Mouse (Mus musculus) intestine, embryonic 15.5 days (tissue): ENCODE measurements around the gene Arfgef3. TPM values are rescaled to one million over a fixed set of nuclear protein-coding genes. Genes with fewer than 3 reads are reported as not detected.

Experiments used
- ATAC-seq: fragments of 200-750 bp; cut with Nextera tagmentation; 2 replicates; pipeline ENCODE4 v1.8.0; 2017; ENCODE audit warnings: moderate TSS enrichment, moderate library complexity
- H3K27ac ChIP-seq: fragments of 300-500 bp; sonication (generic); 2 replicates; pipeline ENCODE4 v1.5.1; 2015; ENCODE audit warnings: mild to moderate bottlenecking, inconsistent platforms
- H3K27me3 ChIP-seq: fragments of 300-500 bp; sonication (generic); replicated peaks from 2 replicates; pipeline ENCODE4 v1.6.1; 2015; ENCODE audit warnings: inconsistent platforms
- H3K36me3 ChIP-seq: fragments of 300-500 bp; sonication (generic); 2 replicates; pipeline ENCODE4 v1.6.1; 2015; ENCODE audit warnings: inconsistent platforms
- H3K4me1 ChIP-seq: fragments of 300-500 bp; sonication (generic); replicated peaks from 2 replicates; pipeline ENCODE4 v1.6.1; 2015; ENCODE audit warnings: inconsistent platforms
- H3K4me2 ChIP-seq: fragments of 300-500 bp; sonication (generic); replicated peaks from 2 replicates; pipeline ENCODE4 v1.6.1; 2015; ENCODE audit warnings: mild to moderate bottlenecking, inconsistent platforms
- H3K4me3 ChIP-seq: fragments of 300-500 bp; sonication (generic); replicated peaks from 2 replicates; pipeline ENCODE4 v1.5.1; 2015; ENCODE audit warnings: inconsistent platforms
- H3K9ac ChIP-seq: fragments of 300-500 bp; sonication (generic); 2 replicates; pipeline ENCODE4 v1.6.1; 2015; ENCODE audit warnings: inconsistent platforms
- H3K9me3 ChIP-seq: fragments of 300-500 bp; sonication (generic); 2 replicates; pipeline ENCODE4 v1.6.1; 2016; ENCODE audit warnings: inconsistent platforms
- WGBS: fragments of 180-500 bp; shearing (Covaris S2); methylation state at CpG from one replicate; pipeline ENCODE4 v1.1.7; 2015; 5-methylcytosine and 5-hydroxymethylcytosine counted together
- polyA plus RNA-seq: library from polyadenylated mRNA; unstranded; fragments of >200 nt; fragmentation: Nextera tagmentation; extraction: Ambion mirVana; gene quantifications from 2 replicates; pipeline ENCODE4 v1.2.1, GENCODE M21; 2015

The Arfgef3 gene
- polyA plus RNA-seq, 1 experiment from 2014 or later = 2.2 TPM

DNA sequence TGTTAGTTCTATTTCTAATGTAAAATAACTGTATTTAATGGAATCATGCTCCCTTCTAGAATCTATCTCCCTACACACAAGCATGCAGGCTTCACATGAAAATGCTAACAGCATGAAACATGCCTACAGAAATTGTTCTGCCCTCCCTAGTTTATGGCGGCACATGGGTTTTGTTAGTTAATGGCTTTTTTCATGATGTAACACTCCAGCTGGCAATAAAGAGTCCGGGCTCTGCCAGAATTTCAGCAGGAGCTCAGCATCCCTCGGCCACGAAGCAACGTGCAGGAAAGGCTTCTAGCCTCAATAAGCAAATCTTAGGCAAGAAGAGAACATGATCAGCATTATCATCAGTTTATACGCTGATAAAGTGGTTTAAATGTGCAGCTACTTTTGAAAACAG is 32.8 kb downstream of the Arfgef3 start:
- ATAC-seq = no peak
- no peaks in the 10 kb centered on the region for H3K36me3 ChIP-seq
- H3K9me3 ChIP-seq = no peaks in the 10 kb centered on the region
- H3K27ac ChIP-seq = no peak overlapping the region
- 66% methylated on average over 6 of the region's 6 CpGs for WGBS
- H3K4me3 ChIP-seq = no peak overlapping the region
- H3K27me3 ChIP-seq = no peaks in the 10 kb centered on the region
- H3K4me2 ChIP-seq = no peak overlapping the region
- H3K9ac ChIP-seq = no peak overlapping the region
- H3K4me1 ChIP-seq = no peaks in the 10 kb centered on the region

DNA sequence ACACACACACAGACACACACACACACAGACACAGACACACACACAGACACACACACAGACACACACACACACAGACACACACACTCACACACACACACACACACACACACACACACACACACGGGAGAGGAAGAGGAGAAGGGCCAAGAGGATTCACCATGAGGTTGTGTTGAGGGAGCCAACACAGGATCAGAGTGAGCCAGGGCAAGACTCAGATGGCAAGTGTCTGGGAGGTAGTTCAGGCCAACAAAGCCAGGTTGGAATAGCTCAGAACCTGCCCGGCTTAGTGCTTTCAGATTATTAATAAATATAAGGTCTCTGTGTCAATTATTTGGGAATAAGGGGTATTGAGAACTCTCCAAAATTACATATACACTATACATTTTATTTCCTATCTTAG is 33.9 kb downstream of the Arfgef3 start:
- H3K9ac ChIP-seq = no peak overlapping the region
- no peak overlapping the region for H3K27ac ChIP-seq
- no peak for ATAC-seq
- 76% methylated on average over 2 of the region's 2 CpGs for whole genome bisulfite sequencing
- no peaks in the 10 kb centered on the region for H3K4me1 ChIP-seq
- no peak overlapping the region for H3K4me2 ChIP-seq
- H3K36me3 ChIP-seq = no peaks in the 10 kb centered on the region
- no peaks in the 10 kb centered on the region for H3K27me3 ChIP-seq
- no peaks in the 10 kb centered on the region for H3K9me3 ChIP-seq
- no peak overlapping the region for H3K4me3 ChIP-seq

DNA sequence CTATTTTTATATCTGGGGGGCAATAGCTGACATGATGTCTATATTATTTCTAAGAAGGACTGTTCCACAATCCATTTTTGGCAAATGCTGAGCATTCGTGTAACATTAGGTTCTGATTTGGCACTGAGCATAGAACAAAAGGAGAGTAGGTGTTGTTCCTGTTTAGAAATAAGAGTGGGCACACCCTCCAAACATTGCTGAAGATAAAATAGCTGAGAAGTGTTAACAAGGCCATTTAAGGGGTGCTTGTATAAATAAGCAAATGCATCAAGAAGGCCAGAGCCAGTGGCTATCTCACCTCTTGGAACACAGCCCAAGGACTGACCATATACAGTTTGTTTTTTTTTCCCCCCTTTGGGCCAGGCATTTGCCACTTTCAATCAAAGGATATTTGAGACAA is 35.1 kb downstream of the Arfgef3 start:
- 88% methylated on average over 1 of the region's 1 CpGs for WGBS

DNA sequence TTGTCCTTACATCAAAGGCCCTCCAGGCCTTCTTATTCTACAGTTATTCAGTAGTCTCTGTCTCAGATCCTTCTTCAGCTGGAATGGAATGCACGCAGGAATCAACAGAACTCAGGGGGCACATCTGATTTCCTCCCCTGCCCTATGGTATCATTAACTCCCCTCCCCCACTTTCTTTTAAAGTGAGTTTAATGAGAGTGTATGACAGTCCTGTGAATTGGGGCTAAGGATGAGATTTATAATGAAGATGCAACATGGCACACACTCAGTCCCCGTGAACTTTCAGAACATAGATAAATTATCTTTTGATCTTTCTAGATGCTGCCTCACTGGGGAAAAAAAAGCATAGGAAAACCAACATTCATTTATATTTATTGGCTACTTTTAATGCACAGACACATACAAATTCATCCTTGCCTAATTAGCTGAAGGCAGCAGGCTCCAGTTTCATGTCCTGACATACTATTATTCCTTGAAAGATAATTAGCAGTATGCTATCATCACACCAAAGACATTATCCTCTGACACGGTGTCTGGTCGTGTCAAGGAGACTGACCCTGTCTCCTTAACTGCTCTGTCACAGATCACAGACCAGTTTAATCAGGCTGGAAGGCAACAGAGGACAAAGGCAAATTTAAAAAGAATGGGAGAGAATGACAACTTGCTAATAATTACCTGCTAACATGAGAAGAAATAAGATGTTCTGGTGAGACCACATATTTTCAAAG is 39.2 kb downstream of the Arfgef3 start:
- Histone ChIP-seq H3K9me3 (no peaks in the 10 kb centered on the region), H3K4me2 (no peak overlapping the region), H3K4me3 (no peak overlapping the region), H3K27ac (no peak overlapping the region), H3K9ac (no peak overlapping the region), H3K36me3 (no peaks in the 10 kb centered on the region), H3K27me3 (no peaks in the 10 kb centered on the region), H3K4me1 (no peaks in the 10 kb centered on the region)
- WGBS = 68% methylated on average over 4 of the region's 4 CpGs
- no peak for ATAC-seq

More for the DNA sequence above, 35.1 kb downstream of the Arfgef3 start:
- Histone ChIP-seq H3K27me3 (no peaks in the 10 kb centered on the region), H3K9ac (no peak overlapping the region), H3K36me3 (no peaks in the 10 kb centered on the region), H3K9me3 (no peaks in the 10 kb centered on the region), H3K4me1 (no peaks in the 10 kb centered on the region), H3K27ac (no peak overlapping the region), H3K4me2 (no peak overlapping the region), H3K4me3 (no peak overlapping the region)
- ATAC-seq = no peak

DNA sequence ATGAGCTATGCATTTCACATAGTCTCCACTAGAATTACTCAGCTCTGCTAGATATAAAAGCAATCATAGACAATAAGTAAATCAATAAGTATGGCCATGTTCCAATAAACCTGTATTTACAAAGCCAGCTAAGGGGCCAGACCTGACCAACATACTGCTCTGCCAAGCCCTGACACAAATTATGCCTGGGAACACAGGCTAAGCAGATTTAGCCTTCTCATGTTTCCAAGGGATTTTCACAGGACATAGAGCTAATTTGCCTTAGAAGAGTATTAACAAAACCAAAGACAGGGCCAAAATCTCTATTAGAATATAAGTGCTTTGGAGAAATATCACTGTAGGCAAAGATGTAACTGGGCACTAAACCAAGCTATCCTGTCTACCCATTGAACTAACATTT is 42.2 kb downstream of the Arfgef3 start:
- no peak overlapping the region for H3K4me3 ChIP-seq
- no peak overlapping the region for H3K9ac ChIP-seq
- H3K9me3 ChIP-seq = no peaks in the 10 kb centered on the region
- no peaks in the 10 kb centered on the region for H3K27me3 ChIP-seq
- H3K4me1 ChIP-seq = no peaks in the 10 kb centered on the region
- H3K4me2 ChIP-seq = no peak overlapping the region
- ATAC-seq = no peak
- H3K36me3 ChIP-seq = no peaks in the 10 kb centered on the region
- H3K27ac ChIP-seq = no peak overlapping the region

DNA sequence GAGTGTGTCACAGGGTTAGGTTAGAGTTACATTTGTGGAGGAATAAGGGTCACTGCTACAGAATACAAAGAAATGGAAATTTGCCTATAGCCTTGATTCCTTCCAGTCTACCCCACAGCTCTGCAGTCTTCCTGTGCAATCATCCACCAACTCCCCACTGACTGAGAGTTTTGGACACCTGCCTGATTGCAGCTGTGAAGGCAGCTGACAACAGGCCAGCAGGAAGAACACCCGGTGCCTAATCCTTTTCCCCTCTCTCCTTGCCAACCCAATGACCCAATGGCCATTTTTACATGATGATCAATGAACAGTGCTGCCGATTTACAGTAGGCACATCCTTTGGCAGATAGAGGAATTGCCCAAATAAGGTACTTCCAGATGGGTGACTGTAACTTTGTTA is 43.6 kb downstream of the Arfgef3 start:
- H3K9ac ChIP-seq = no peak overlapping the region
- H3K4me1 ChIP-seq = no peaks in the 10 kb centered on the region
- H3K36me3 ChIP-seq = no peaks in the 10 kb centered on the region
- no peak overlapping the region for H3K27ac ChIP-seq
- H3K4me3 ChIP-seq = no peak overlapping the region
- ATAC-seq = no peak
- H3K9me3 ChIP-seq = no peaks in the 10 kb centered on the region
- WGBS = 81% methylated on average over 2 of the region's 2 CpGs
- H3K27me3 ChIP-seq = no peaks in the 10 kb centered on the region
- H3K4me2 ChIP-seq = no peak overlapping the region

DNA sequence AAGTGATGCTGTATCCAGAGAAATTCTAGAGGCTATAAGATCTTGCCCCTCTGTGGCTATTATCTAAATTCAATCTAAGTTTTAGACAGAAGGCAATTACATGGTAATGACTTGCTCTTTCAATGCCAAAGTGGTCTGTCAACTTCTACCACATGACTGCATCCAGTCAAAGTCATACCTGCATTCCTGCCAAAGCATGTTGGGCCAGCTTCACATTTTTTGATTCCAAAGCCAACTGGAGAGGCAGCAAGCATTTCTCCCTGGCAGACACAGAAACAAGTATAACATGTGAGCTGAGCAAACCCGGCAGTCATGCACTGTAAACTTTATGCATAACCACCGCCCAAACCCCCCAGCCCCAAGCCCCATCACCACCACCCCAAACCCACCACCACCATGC is 44.6 kb downstream of the Arfgef3 start:
- H3K9ac ChIP-seq = no peak overlapping the region
- no peaks in the 10 kb centered on the region for H3K36me3 ChIP-seq
- no peak overlapping the region for H3K4me2 ChIP-seq
- WGBS = 98% methylated on average over 2 of the region's 2 CpGs
- H3K9me3 ChIP-seq = no peaks in the 10 kb centered on the region
- H3K4me1 ChIP-seq = no peaks in the 10 kb centered on the region
- no peak overlapping the region for H3K4me3 ChIP-seq
- no peaks in the 10 kb centered on the region for H3K27me3 ChIP-seq
- ATAC-seq = no peak
- H3K27ac ChIP-seq = no peak overlapping the region

DNA sequence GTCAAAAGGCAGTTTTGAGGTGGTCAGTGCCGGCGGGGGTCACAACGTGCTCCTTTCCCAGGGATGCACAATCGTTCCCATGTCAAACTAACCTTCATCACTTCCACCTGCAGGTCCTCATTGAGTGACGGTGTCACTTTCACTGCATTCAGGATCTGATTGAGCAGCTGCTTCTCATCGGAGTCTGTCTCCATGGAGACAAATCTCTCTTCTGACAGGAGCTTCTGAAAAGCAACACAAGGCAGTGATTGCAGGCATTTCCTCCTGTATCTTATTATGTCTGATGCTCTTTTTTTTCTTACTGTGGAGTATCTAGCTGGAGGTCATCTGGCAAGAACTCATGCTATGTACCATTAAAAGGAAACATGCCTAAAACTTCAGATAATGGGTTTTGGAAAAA is 47.3 kb downstream of the Arfgef3 start:
- Histone ChIP-seq H3K9me3 (no peaks in the 10 kb centered on the region), H3K4me1 (no peaks in the 10 kb centered on the region), H3K36me3 (no peaks in the 10 kb centered on the region), H3K27me3 (no peaks in the 10 kb centered on the region), H3K27ac (no peak overlapping the region), H3K4me2 (no peak overlapping the region), H3K9ac (no peak overlapping the region), H3K4me3 (no peak overlapping the region)
- no peak for ATAC-seq
- 72% methylated on average over 6 of the region's 6 CpGs for WGBS

DNA sequence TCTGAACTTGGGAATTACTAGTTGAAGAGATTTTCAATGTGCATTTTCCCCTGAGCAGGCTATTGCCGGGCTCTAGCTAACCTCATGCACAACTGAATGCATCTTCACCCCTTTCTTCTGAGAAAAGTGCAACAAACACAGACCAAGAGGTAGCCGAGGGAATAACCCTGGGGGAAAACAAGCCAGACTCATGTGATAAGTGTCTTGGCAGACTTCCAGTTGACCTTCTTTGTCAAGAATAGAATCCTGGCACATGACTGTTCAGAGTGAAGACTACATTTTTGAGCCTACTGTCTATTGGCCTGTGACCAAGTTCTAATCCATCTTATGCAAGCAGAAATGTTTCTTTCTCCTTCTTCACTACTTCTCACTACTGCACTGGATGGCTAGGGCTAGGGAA is 55.5 kb downstream of the Arfgef3 start:
- Histone ChIP-seq H3K4me2 (no peak overlapping the region), H3K4me3 (no peak overlapping the region), H3K9me3 (no peaks in the 10 kb centered on the region), H3K36me3 (no peaks in the 10 kb centered on the region), H3K27ac (no peak overlapping the region), H3K9ac (no peak overlapping the region), H3K4me1 (no peaks in the 10 kb centered on the region), H3K27me3 (no peaks in the 10 kb centered on the region)
- WGBS = 37% methylated on average over 2 of the region's 2 CpGs
- no peak for ATAC-seq

DNA sequence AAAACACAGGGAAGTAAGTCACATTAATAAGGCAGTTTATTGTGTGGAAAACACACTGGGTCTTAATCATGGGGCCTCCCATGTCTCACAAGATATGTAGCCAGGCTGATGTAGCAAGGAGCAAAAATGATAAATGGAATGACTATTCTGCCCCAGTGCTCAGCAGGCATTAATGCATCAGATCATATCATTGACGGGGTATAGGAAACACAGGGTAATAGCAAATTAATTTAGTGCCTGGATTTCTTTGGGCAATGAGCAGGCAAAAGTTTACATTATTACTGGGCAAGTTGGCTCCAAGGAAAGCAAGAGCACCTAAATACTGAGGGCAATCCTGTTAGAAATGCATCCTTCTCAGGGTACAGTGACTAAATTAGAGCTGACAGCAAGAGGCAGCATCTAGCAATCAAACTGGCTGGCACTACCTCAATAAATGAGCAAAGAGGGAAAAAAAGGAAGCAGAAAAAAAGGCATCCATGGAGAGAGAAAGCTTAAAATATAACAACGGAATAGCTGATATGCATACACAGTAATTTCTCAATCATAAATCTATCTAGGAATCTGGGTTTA is 62.3 kb downstream of the Arfgef3 start:
- Histone ChIP-seq H3K4me2 (0 out of 2 replicates have a peak overlapping the region, but pooled peaks have one; percentile 20), H3K4me3 (no peak overlapping the region), H3K27me3 (no peaks in the 10 kb centered on the region), H3K4me1 (no peaks in the 10 kb centered on the region), H3K9me3 (no peaks in the 10 kb centered on the region), H3K36me3 (no peaks in the 10 kb centered on the region), H3K9ac (no peak overlapping the region), H3K27ac (peak overlapping the region; percentile 42)
- WGBS = 72% methylated on average over 2 of the region's 2 CpGs
- ATAC-seq = peak; percentile 35

DNA sequence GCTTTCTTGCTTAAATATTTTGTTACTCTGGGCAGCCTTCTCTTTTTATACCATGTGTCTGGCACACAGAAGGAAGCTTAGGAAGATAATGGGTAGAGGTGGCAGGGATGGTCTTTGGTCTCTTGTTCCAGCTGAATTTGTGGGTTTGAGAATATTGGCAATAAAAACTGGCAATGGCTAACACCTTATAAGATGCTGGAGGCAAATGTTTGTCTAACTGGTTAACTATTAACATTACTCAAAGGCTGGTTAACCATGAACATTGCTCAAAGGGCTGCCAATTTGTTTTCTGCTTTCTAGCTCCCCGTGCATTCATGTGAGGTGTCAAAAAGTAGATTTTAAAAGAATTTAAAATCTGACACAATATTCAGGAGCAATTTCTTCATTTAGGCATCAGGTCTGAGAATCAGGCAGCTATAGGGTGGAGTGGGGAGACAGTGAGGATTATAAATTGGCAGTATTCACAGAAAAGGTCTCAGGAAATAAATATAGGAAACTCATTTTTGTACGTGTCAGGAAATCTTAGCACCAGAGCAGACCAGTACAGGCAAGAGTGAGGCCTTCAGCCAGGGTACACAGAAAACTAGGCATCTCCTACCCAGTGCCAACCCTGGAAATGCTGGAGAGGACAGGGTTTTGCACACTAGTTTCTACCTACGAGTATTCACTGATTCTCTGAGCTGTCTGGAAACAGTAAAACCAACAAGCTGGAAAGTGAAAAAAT is 62.9 kb downstream of the Arfgef3 start:
- no peaks in the 10 kb centered on the region for H3K9me3 ChIP-seq
- 54% methylated on average over 3 of the region's 3 CpGs for WGBS
- no peak overlapping the region for H3K4me3 ChIP-seq
- peak overlapping the region; percentile 42 for H3K27ac ChIP-seq
- H3K36me3 ChIP-seq = no peaks in the 10 kb centered on the region
- H3K4me2 ChIP-seq = 0 out of 2 replicates have a peak overlapping the region, but pooled peaks have one; percentile 20
- ATAC-seq = peak; percentile 89
- no peaks in the 10 kb centered on the region for H3K4me1 ChIP-seq
- H3K27me3 ChIP-seq = no peaks in the 10 kb centered on the region
- H3K9ac ChIP-seq = no peak overlapping the region

DNA sequence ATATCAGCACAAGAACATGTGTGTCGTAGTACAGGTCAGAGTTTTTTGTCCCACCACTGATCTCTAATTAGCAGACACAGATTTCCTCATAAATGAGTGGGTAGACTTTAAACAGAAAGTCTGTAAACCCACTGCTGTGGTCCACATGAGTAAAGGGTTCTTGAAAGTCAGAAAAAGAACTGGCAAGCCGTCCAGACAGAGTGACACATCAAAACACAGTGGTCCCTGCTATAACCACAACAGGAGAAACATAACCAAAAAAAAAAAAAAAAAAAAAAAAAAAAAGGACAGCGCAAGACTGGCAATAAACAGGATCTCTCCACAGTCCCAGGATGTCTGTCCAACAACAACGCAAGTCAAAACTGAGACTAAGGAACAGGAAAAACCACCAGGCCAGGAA is 64.9 kb downstream of the Arfgef3 start:
- Histone ChIP-seq H3K4me1 (no peaks in the 10 kb centered on the region), H3K9ac (no peak overlapping the region), H3K36me3 (no peaks in the 10 kb centered on the region), H3K27ac (no peak overlapping the region), H3K9me3 (no peaks in the 10 kb centered on the region), H3K4me2 (no peak overlapping the region), H3K4me3 (no peak overlapping the region), H3K27me3 (no peaks in the 10 kb centered on the region)
- WGBS = 77% methylated on average over 4 of the region's 4 CpGs
- ATAC-seq = no peak

DNA sequence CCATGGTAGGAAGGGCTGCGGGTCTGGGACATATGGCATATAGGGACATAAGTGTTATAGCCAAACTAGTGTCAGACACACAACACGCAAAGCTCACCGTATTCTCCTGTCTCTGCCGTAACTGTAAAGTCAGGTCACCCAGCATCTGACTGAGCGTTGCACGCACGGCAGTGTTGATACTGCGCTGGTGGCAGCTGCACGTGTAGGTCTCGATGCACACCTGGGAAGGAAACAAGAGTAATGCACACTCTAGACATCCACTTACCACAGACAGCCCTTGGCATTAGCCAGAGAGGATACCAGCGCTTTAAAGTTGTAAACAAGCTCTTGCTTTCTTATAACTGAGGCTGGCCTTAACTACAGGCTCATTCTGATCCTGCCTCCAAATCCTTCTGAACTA is 79.0 kb downstream of the Arfgef3 start:
- ATAC-seq = no peak
- Histone ChIP-seq H3K36me3 (no peaks in the 10 kb centered on the region), H3K27ac (no peak overlapping the region), H3K4me3 (no peak overlapping the region), H3K9ac (no peak overlapping the region), H3K27me3 (no peaks in the 10 kb centered on the region), H3K4me2 (no peak overlapping the region), H3K9me3 (no peaks in the 10 kb centered on the region), H3K4me1 (no peaks in the 10 kb centered on the region)
- 87% methylated on average over 11 of the region's 11 CpGs for WGBS
